Mouse (Mus musculus) kidney, embryonic 15.5 days (tissue): ENCODE measurements around the gene St6galnac6. TPM values are rescaled to one million over a fixed set of nuclear protein-coding genes. Genes with fewer than 3 reads are reported as not detected.

Experiments used
- ATAC-seq: fragments of 200-750 bp; cut with Nextera tagmentation; replicated peaks from 2 replicates; pipeline ENCODE4 v1.8.0; 2017; ENCODE audit warnings: moderate TSS enrichment; ENCODE audit not compliant: low FRiP score
- H3K27ac ChIP-seq: fragments of 300-500 bp; sonication (generic); 2 replicates; pipeline ENCODE4 v1.5.1; 2015; ENCODE audit warnings: mild to moderate bottlenecking, inconsistent platforms
- H3K27me3 ChIP-seq: fragments of 300-500 bp; sonication (generic); 2 replicates; pipeline ENCODE4 v1.6.1; 2015; ENCODE audit warnings: inconsistent platforms
- H3K36me3 ChIP-seq: fragments of 300-500 bp; sonication (generic); 2 replicates; pipeline ENCODE4 v1.6.1; 2015; ENCODE audit warnings: inconsistent platforms
- H3K4me1 ChIP-seq: fragments of 300-500 bp; sonication (generic); 2 replicates; pipeline ENCODE4 v1.6.1; 2015; ENCODE audit warnings: inconsistent platforms
- H3K4me2 ChIP-seq: fragments of 300-500 bp; sonication (generic); 2 replicates; pipeline ENCODE4 v1.6.1; 2015; ENCODE audit warnings: moderate library complexity, mild to moderate bottlenecking, inconsistent platforms
- H3K4me3 ChIP-seq: fragments of 300-500 bp; sonication (generic); replicated peaks from 2 replicates; pipeline ENCODE4 v1.5.1; 2015; ENCODE audit warnings: mild to moderate bottlenecking, inconsistent platforms
- H3K9ac ChIP-seq: fragments of 300-500 bp; sonication (generic); 2 replicates; pipeline ENCODE4 v1.6.1; 2015; ENCODE audit warnings: mild to moderate bottlenecking, inconsistent platforms
- H3K9me3 ChIP-seq: fragments of 300-500 bp; sonication (generic); replicated peaks from 2 replicates; pipeline ENCODE4 v1.6.1; 2016; ENCODE audit warnings: inconsistent platforms
- WGBS: fragments of 180-500 bp; shearing (Covaris S2); methylation state at CpG from one replicate; pipeline ENCODE4 v1.1.7; 2015; ENCODE audit warnings: mixed read lengths; 5-methylcytosine and 5-hydroxymethylcytosine counted together
- polyA plus RNA-seq: library from polyadenylated mRNA; unstranded; fragments of >200 nt; fragmentation: Nextera tagmentation; extraction: Ambion mirVana; gene quantifications from 2 replicates; pipeline ENCODE4 v1.2.1, GENCODE M21; 2015

St6galnac6 gene
- polyA plus RNA-seq, 1 experiment from 2014 or later = 17.6 TPM

- no peaks in the 10 kb centered on the region for H3K27me3 ChIP-seq
- ATAC-seq = no peak
- peaks cover 5% of the 10 kb centered on the region for H3K36me3 ChIP-seq
- H3K4me3 ChIP-seq = no peak overlapping the region
- no peak overlapping the region for H3K27ac ChIP-seq
- peaks cover 44% of the 10 kb centered on the region for H3K4me1 ChIP-seq
- no peaks in the 10 kb centered on the region for H3K9me3 ChIP-seq
- H3K9ac ChIP-seq = no peak overlapping the region
- WGBS = 75% methylated on average over 11 of the region's 11 CpGs
- H3K4me2 ChIP-seq = no peak overlapping the region
Observed at GRCm38 (mm10) chr2:32589213-32589795, 10.2 kb upstream of the St6galnac6 start.

GRCm38 (mm10) chr2:32590224-32590623 lies 9.3 kb upstream of the St6galnac6 start:
- H3K9ac ChIP-seq = no peak overlapping the region
- no peak for ATAC-seq
- WGBS = 52% methylated on average over 10 of the region's 10 CpGs
- H3K36me3 ChIP-seq = peaks cover 15% of the 10 kb centered on the region
- no peak overlapping the region for H3K27ac ChIP-seq
- H3K9me3 ChIP-seq = no peaks in the 10 kb centered on the region
- H3K4me1 ChIP-seq = peaks cover 44% of the 10 kb centered on the region
- H3K27me3 ChIP-seq = no peaks in the 10 kb centered on the region
- H3K4me2 ChIP-seq = no peak overlapping the region
- H3K4me3 ChIP-seq = no peak overlapping the region

- no peak overlapping the region for H3K4me3 ChIP-seq
- H3K27ac ChIP-seq = no peak overlapping the region
- peaks cover 19% of the 10 kb centered on the region for H3K36me3 ChIP-seq
- no peak overlapping the region for H3K4me2 ChIP-seq
- H3K27me3 ChIP-seq = no peaks in the 10 kb centered on the region
- WGBS = 65% methylated on average over 6 of the region's 6 CpGs
- ATAC-seq = no peak
- H3K9me3 ChIP-seq = no peaks in the 10 kb centered on the region
- peaks cover 44% of the 10 kb centered on the region for H3K4me1 ChIP-seq
- H3K9ac ChIP-seq = no peak overlapping the region
Observed at GRCm38 (mm10) chr2:32591249-32591648, 8.3 kb upstream of the St6galnac6 start.

- no peaks in the 10 kb centered on the region for H3K9me3 ChIP-seq
- H3K4me3 ChIP-seq = no peak overlapping the region
- H3K4me1 ChIP-seq = peaks cover 10% of the 10 kb centered on the region
- no peak overlapping the region for H3K4me2 ChIP-seq
- no peaks in the 10 kb centered on the region for H3K27me3 ChIP-seq
- peaks cover 30% of the 10 kb centered on the region for H3K36me3 ChIP-seq
- 93% methylated on average over 13 of the region's 13 CpGs for WGBS
- no peak overlapping the region for H3K27ac ChIP-seq
- H3K9ac ChIP-seq = no peak overlapping the region
- no peak for ATAC-seq
Observed at GRCm38 (mm10) chr2:32596725-32597124, 2.8 kb upstream of the St6galnac6 start.

GRCm38 (mm10) chr2:32597248-32597647 lies 2.3 kb upstream of the St6galnac6 start:
- H3K4me3 ChIP-seq = no peak overlapping the region
- no peak overlapping the region for H3K4me2 ChIP-seq
- 86% methylated on average over 5 of the region's 5 CpGs for WGBS
- ATAC-seq = no peak
- H3K36me3 ChIP-seq = peaks cover 30% of the 10 kb centered on the region
- H3K27ac ChIP-seq = no peak overlapping the region
- no peak overlapping the region for H3K9ac ChIP-seq
- no peaks in the 10 kb centered on the region for H3K9me3 ChIP-seq
- H3K27me3 ChIP-seq = no peaks in the 10 kb centered on the region
- H3K4me1 ChIP-seq = peaks cover 15% of the 10 kb centered on the region

GRCm38 (mm10) chr2:32597699-32598098 lies 1.8 kb upstream of the St6galnac6 start:
- no peak overlapping the region for H3K4me3 ChIP-seq
- no peaks in the 10 kb centered on the region for H3K9me3 ChIP-seq
- peaks cover 20% of the 10 kb centered on the region for H3K4me1 ChIP-seq
- no peak overlapping the region for H3K4me2 ChIP-seq
- H3K9ac ChIP-seq = no peak overlapping the region
- WGBS = 84% methylated on average over 5 of the region's 5 CpGs
- no peaks in the 10 kb centered on the region for H3K27me3 ChIP-seq
- H3K36me3 ChIP-seq = peaks cover 30% of the 10 kb centered on the region
- no peak overlapping the region for H3K27ac ChIP-seq
- ATAC-seq = no peak

GRCm38 (mm10) chr2:32598506-32598905 lies 1.0 kb upstream of the St6galnac6 start:
- Histone ChIP-seq H3K9me3 (no peaks in the 10 kb centered on the region), H3K4me2 (no peak overlapping the region), H3K36me3 (peaks cover 30% of the 10 kb centered on the region), H3K27ac (no peak overlapping the region), H3K4me1 (peaks cover 20% of the 10 kb centered on the region), H3K4me3 (no peak overlapping the region), H3K27me3 (no peaks in the 10 kb centered on the region), H3K9ac (no peak overlapping the region)
- 60% methylated on average over 8 of the region's 8 CpGs for WGBS
- ATAC-seq = no peak

- Histone ChIP-seq H3K27me3 (no peaks in the 10 kb centered on the region), H3K4me3 (no peak overlapping the region), H3K4me1 (peaks cover 23% of the 10 kb centered on the region), H3K36me3 (peaks cover 11% of the 10 kb centered on the region), H3K27ac (no peak overlapping the region), H3K9ac (no peak overlapping the region), H3K4me2 (no peak overlapping the region), H3K9me3 (no peaks in the 10 kb centered on the region)
- 52% methylated on average over 8 of the region's 8 CpGs for WGBS
- ATAC-seq = 0 out of 2 replicates have a peak, but pooled peaks have one; percentile 30
Observed at GRCm38 (mm10) chr2:32601417-32602065, 2.0 kb downstream of the St6galnac6 start.

- peaks cover 34% of the 10 kb centered on the region for H3K4me1 ChIP-seq
- H3K9ac ChIP-seq = peak overlapping the region; percentile 27; the same call in 1 of the 2 replicates
- H3K9me3 ChIP-seq = no peaks in the 10 kb centered on the region
- peak overlapping the region; percentile 62 for H3K4me2 ChIP-seq
- H3K4me3 ChIP-seq = peak overlapping the region; percentile 44
- WGBS = under 1% methylated on average over 11 of the region's 11 CpGs
- peak; percentile 61; the same call in 1 of the 2 replicates for ATAC-seq
- H3K27ac ChIP-seq = peak overlapping the region; percentile 72
- H3K36me3 ChIP-seq = peaks cover 4% of the 10 kb centered on the region; the same call in 1 of the 2 replicates
- no peaks in the 10 kb centered on the region for H3K27me3 ChIP-seq
Observed at GRCm38 (mm10) chr2:32602600-32603054, 3.1 kb downstream of the St6galnac6 start.

- H3K36me3 ChIP-seq = no peaks in the 10 kb centered on the region
- H3K4me1 ChIP-seq = peaks cover 47% of the 10 kb centered on the region
- WGBS = 47% methylated on average over 10 of the region's 10 CpGs
- no peak for ATAC-seq
- no peak overlapping the region for H3K9ac ChIP-seq
- no peak overlapping the region for H3K27ac ChIP-seq
- no peaks in the 10 kb centered on the region for H3K27me3 ChIP-seq
- no peaks in the 10 kb centered on the region for H3K9me3 ChIP-seq
- no peak overlapping the region for H3K4me3 ChIP-seq
- no peak overlapping the region for H3K4me2 ChIP-seq
Observed at GRCm38 (mm10) chr2:32604631-32605030, 5.1 kb downstream of the St6galnac6 start.

- H3K27ac ChIP-seq = peak overlapping the region; percentile 84
- peak overlapping the region; percentile 79 for H3K4me3 ChIP-seq
- peak overlapping the region; percentile 98 for H3K4me2 ChIP-seq
- H3K27me3 ChIP-seq = no peaks in the 10 kb centered on the region
- no peaks in the 10 kb centered on the region for H3K9me3 ChIP-seq
- ATAC-seq = peak; percentile 76
- peak overlapping the region; percentile 76 for H3K9ac ChIP-seq
- 12% methylated on average over 48 of the region's 55 CpGs for WGBS
- H3K36me3 ChIP-seq = no peaks in the 10 kb centered on the region
- peaks cover 59% of the 10 kb centered on the region for H3K4me1 ChIP-seq
Observed at GRCm38 (mm10) chr2:32606161-32607142, 6.9 kb downstream of the St6galnac6 start.
